Comparison of ENCODE assay signal across 8 mouse cellular contexts in genomic region chr5:148928382-148929115, GRCm38 (mm10). TPM values are rescaled to one million over a fixed set of nuclear protein-coding genes. Genes with fewer than 3 reads are reported as not detected.
DNase-seq lines count a peak whose midpoint lies in the region; ATAC-seq lines count a peak whose summit lies in the region.

No protein-coding gene starts in this region.

- H3K27me3 ChIP-seq in megakaryocyte, embryonic 14.5 days (replicated peaks): no peaks in the 10 kb centered on the region

- ATAC-seq in inflammation-experienced regulatory T-cells, adult 6 months: peak; percentile 96

- peaks cover 22% of the 10 kb centered on the region for H3K9me3 ChIP-seq in megakaryocyte, embryonic 14.5 days

- intact Hi-C loops in gastrocnemius, postnatal 14 days (cut with DNase I; ENCODE audit: low total_unique reads): no loop called here

- H3K4me3 ChIP-seq in megakaryocyte, embryonic 14.5 days (replicated peaks): peak overlapping the region; percentile 99

- peaks cover 29% of the 10 kb centered on the region for H3K4me1 ChIP-seq in megakaryocyte, embryonic 14.5 days

- peak; percentile 85 to 87 for DNase-seq in adrenal gland, adult 18-20 months (ENCODE audit: low spot score in 2 of 2)
- DNase-seq in embryo, embryonic 10.5 days (ENCODE audit: low spot score): peak; percentile 99
- DNase-seq in gastrocnemius, postnatal 14 days: peak; percentile 92
- peak; percentile 89 to 96 for DNase-seq in left cerebral cortex, adult 9 months (ENCODE audit: low spot score in 2 of 2)
- DNase-seq in right cerebral cortex, adult 2 months (ENCODE audit: low spot score in 2 of 2): peak; percentile 95 to 97
- DNase-seq in urinary bladder, postnatal 10 days (ENCODE audit: low spot score): peak; percentile 67

- peaks cover 26% of the 10 kb centered on the region for H3K36me3 ChIP-seq in megakaryocyte, embryonic 14.5 days (replicated peaks; ENCODE audit: low read length)

RNA-seq across cellular contexts. Expression of gene Katnal1, which starts 0.6 kb away (rescaled TPM):
- total RNA-seq in adrenal gland, adult 18-20 months (2021): 1 to 10 TPM; 5.8 to 8.3 TPM
- total RNA-seq in gastrocnemius, postnatal 14 days (2021): 1 to 10 TPM; 3.7 to 3.9 TPM
- 1 to 10 TPM; 2.1 to 3.7 (median 3.7) TPM for polyA plus RNA-seq in inflammation-experienced regulatory T-cells, adult 6 months (2017; shearing (Covaris generic))
- polyA plus RNA-seq in megakaryocyte, embryonic 14.5 days (2012; ENCODE audit: insufficient read depth, low replicate concordance): 1.7 and 3.0 TPM in 2 replicates

Comparison
In these comparisons a context has a peak if more than half of its experiments do, and no peak if none do; other contexts are left out.
1. Peak in every context shown above with its lines: DNase-seq, ATAC-seq and H3K4me3 ChIP-seq.